Mouse (Mus musculus) C2C12 (cell line): ENCODE results near the gene Prkcg. TPM values are rescaled to one million over a fixed set of nuclear protein-coding genes. Genes with fewer than 3 reads are reported as not detected.

Source experiments
- H3K27me3 ChIP-seq: one replicate; pipeline ENCODE4 v1.6.1; 2011; ENCODE audit not compliant: control insufficient read depth, insufficient read depth, insufficient read length
- H3K36me3 ChIP-seq: one replicate; pipeline ENCODE4 v1.6.1; 2011; ENCODE audit not compliant: control insufficient read depth, insufficient read depth
- H3K4me3 ChIP-seq: one replicate; pipeline ENCODE4 v1.5.1; 2011; ENCODE audit warnings: mild to moderate bottlenecking, control low read depth; ENCODE audit not compliant: poor library complexity, insufficient read depth, severe bottlenecking
- H3K79me2 ChIP-seq: one replicate; pipeline ENCODE4 v1.6.1; 2011; ENCODE audit not compliant: control insufficient read depth, insufficient read depth
- H3K79me3 ChIP-seq: one replicate; pipeline ENCODE4 v1.6.1; 2011; ENCODE audit warnings: low read depth, control low read depth
- H3ac ChIP-seq: one replicate; pipeline ENCODE3; 2011; ENCODE audit warnings: low read depth; ENCODE audit not compliant: control insufficient read depth, insufficient read length
- CEBPB ChIP-seq: IDR thresholded peaks from one replicate; pipeline ENCODE4 v1.6.1; 2011; ENCODE audit warnings: low read depth, mild to moderate bottlenecking, control low read depth, moderate library complexity
- CTCF ChIP-seq: IDR thresholded peaks from one replicate; pipeline ENCODE4 v1.5.1; 2011; ENCODE audit not compliant: control insufficient read depth, insufficient read depth, insufficient read length
- FOSL1 ChIP-seq: IDR thresholded peaks from one replicate; pipeline ENCODE4 v1.8.0; 2011; ENCODE audit warnings: mild to moderate bottlenecking, low read length; ENCODE audit not compliant: poor library complexity, insufficient read depth, severe bottlenecking
- MAX ChIP-seq: IDR thresholded peaks from one replicate; pipeline ENCODE4 v1.6.1; 2011; ENCODE audit warnings: mild to moderate bottlenecking, control low read depth
- MYOD1 ChIP-seq: IDR thresholded peaks from one replicate; pipeline ENCODE4 v1.6.1; 2011; ENCODE audit warnings: low read depth; ENCODE audit not compliant: control insufficient read depth, insufficient read length
- MYOG ChIP-seq: IDR thresholded peaks from one replicate; pipeline ENCODE4 v1.6.1; 2011; ENCODE audit not compliant: control insufficient read depth, insufficient read length; ENCODE audit errors: extremely low read depth
- USF1 ChIP-seq: IDR thresholded peaks from one replicate; pipeline ENCODE4 v1.6.1; 2011; ENCODE audit warnings: low read depth, mild to moderate bottlenecking, control low read depth, moderate library complexity
- polyA plus RNA-seq: library from polyadenylated mRNA; unstranded; fragments of >200 nt; fragmentation: generic; extraction: Trizol; gene quantifications from one replicate; pipeline ENCODE4 v1.2.1, GENCODE M21; 2012; ENCODE audit warnings: missing spikeins

Prkcg gene
- polyA plus RNA-seq, 1 experiment = 0.40 TPM

GRCm38 (mm10) chr7:3354850-3355249, 65.9 kb downstream of the Prkcg start:
- Histone ChIP-seq H3K79me2 (no peaks in the 10 kb centered on the region), H3K4me3 (no peak overlapping the region), H3ac (no peak overlapping the region), H3K36me3 (no peaks in the 10 kb centered on the region), H3K27me3 (peaks cover 8% of the 10 kb centered on the region), H3K79me3 (no peaks in the 10 kb centered on the region)
- TF ChIP-seq CTCF = no peak
- no peak for TF ChIP-seq USF1
- no peak for TF ChIP-seq MYOD1
- TF ChIP-seq CEBPB = no peak
- TF ChIP-seq FOSL1 = no peak
- TF ChIP-seq MAX = no peak
- no peak for TF ChIP-seq MYOG

GRCm38 (mm10) chr7:3360678-3361077, 71.7 kb downstream of the Prkcg start:
- Histone ChIP-seq H3K36me3 (no peaks in the 10 kb centered on the region), H3ac (no peak overlapping the region), H3K4me3 (no peak overlapping the region), H3K27me3 (peaks cover 13% of the 10 kb centered on the region), H3K79me2 (no peaks in the 10 kb centered on the region), H3K79me3 (no peaks in the 10 kb centered on the region)
- TF ChIP-seq CEBPB = no peak
- no peak for TF ChIP-seq FOSL1
- no peak for TF ChIP-seq USF1
- TF ChIP-seq MAX = no peak
- TF ChIP-seq MYOD1 = no peak
- no peak for TF ChIP-seq CTCF
- no peak for TF ChIP-seq MYOG

GRCm38 (mm10) chr7:3365547-3366279, 76.7 kb downstream of the Prkcg start:
- TF ChIP-seq MYOD1 (no peak), FOSL1 (no peak), USF1 (no peak)
- Histone ChIP-seq H3ac (no peak overlapping the region), H3K4me3 (no peak overlapping the region)

GRCm38 (mm10) chr7:3366705-3367516, 77.9 kb downstream of the Prkcg start:
- TF ChIP-seq MYOD1 = no peak
- TF ChIP-seq MYOG = no peak
- no peak for TF ChIP-seq USF1
- Histone ChIP-seq H3K79me3 (no peaks in the 10 kb centered on the region), H3K4me3 (no peak overlapping the region), H3K27me3 (peaks cover 5% of the 10 kb centered on the region), H3K36me3 (no peaks in the 10 kb centered on the region), H3K79me2 (no peaks in the 10 kb centered on the region), H3ac (no peak overlapping the region)

More at GRCm38 (mm10) chr7:3365547-3366279, 76.7 kb downstream of the Prkcg start:
- Histone ChIP-seq H3K79me3 (no peaks in the 10 kb centered on the region), H3K27me3 (peaks cover 5% of the 10 kb centered on the region), H3K36me3 (no peaks in the 10 kb centered on the region), H3K79me2 (no peaks in the 10 kb centered on the region)

- H3K79me2 ChIP-seq = no peaks in the 10 kb centered on the region
- H3ac ChIP-seq = no peak overlapping the region
- H3K4me3 ChIP-seq = no peak overlapping the region
- TF ChIP-seq USF1 = no peak
- TF ChIP-seq MYOG = no peak
- TF ChIP-seq CEBPB = no peak
- TF ChIP-seq MAX = no peak
- TF ChIP-seq FOSL1 = no peak
- TF ChIP-seq CTCF = no peak
- H3K36me3 ChIP-seq = no peaks in the 10 kb centered on the region
- no peaks in the 10 kb centered on the region for H3K79me3 ChIP-seq
- peaks cover 5% of the 10 kb centered on the region for H3K27me3 ChIP-seq
These were observed 78.6 kb downstream of the Prkcg start for GRCm38 (mm10) chr7:3367569-3367968.

- no peak for TF ChIP-seq MYOD1
- no peak for TF ChIP-seq MYOG
- no peak for TF ChIP-seq USF1
- TF ChIP-seq CTCF = no peak
- TF ChIP-seq MAX = no peak
- TF ChIP-seq FOSL1 = no peak
- TF ChIP-seq CEBPB = no peak
- no peaks in the 10 kb centered on the region for H3K79me2 ChIP-seq
- no peaks in the 10 kb centered on the region for H3K79me3 ChIP-seq
- no peak overlapping the region for H3ac ChIP-seq
- no peak overlapping the region for H3K4me3 ChIP-seq
- H3K27me3 ChIP-seq = peaks cover 5% of the 10 kb centered on the region
- no peaks in the 10 kb centered on the region for H3K36me3 ChIP-seq
These were observed 79.3 kb downstream of the Prkcg start for GRCm38 (mm10) chr7:3368311-3368710.
